Mouse (Mus musculus) myocyte (in vitro differentiated cells): ENCODE results near the gene Bcl6.

Experiments
- E2F4 ChIP-seq: IDR thresholded peaks from one replicate; pipeline ENCODE4 v1.6.1; 2011; ENCODE audit warnings: mild to moderate bottlenecking, control low read depth, moderate library complexity; ENCODE audit not compliant: insufficient read depth
- MAX ChIP-seq: IDR thresholded peaks from one replicate; pipeline ENCODE4 v1.6.1; 2011; ENCODE audit warnings: low read depth, mild to moderate bottlenecking, control low read depth
- MYOD1 ChIP-seq, 3 experiments: IDR thresholded peaks; one replicate each; pipeline ENCODE4 v1.6.1; 2011; ENCODE audit warnings: control low read depth in 2 of 3, low read depth in 2 of 3, mild to moderate bottlenecking in 2 of 3, moderate library complexity in 1 of 3; ENCODE audit not compliant: insufficient read length in 2 of 3, control insufficient read depth in 1 of 3
- MYOG ChIP-seq, 3 experiments: IDR thresholded peaks; one replicate each; pipeline ENCODE4 v1.6.1; 2011; ENCODE audit warnings: control low read depth in 2 of 3, low read depth in 2 of 3, mild to moderate bottlenecking in 2 of 3; ENCODE audit not compliant: insufficient read length in 2 of 3, control insufficient read depth in 1 of 3, insufficient read depth in 1 of 3
- POLR2A ChIP-seq: IDR thresholded peaks from one replicate; pipeline ENCODE4 v1.6.1; 2011; ENCODE audit warnings: low read depth, mild to moderate bottlenecking, control low read depth, moderate library complexity; ENCODE audit not compliant: insufficient read length
- POLR2AphosphoS2 ChIP-seq: IDR thresholded peaks from one replicate; pipeline ENCODE4 v1.6.1; 2011; ENCODE audit warnings: low read depth, control low read depth; ENCODE audit not compliant: insufficient read length
- REST ChIP-seq: IDR thresholded peaks from one replicate; pipeline ENCODE4 v1.6.1; 2011; ENCODE audit warnings: mild to moderate bottlenecking, control low read depth, moderate library complexity; ENCODE audit not compliant: insufficient read depth, insufficient read length
- SRF ChIP-seq: IDR thresholded peaks from one replicate; pipeline ENCODE4 v1.6.1; 2011; ENCODE audit warnings: low read depth; ENCODE audit not compliant: control insufficient read depth, insufficient read length
- TCF3 ChIP-seq: IDR thresholded peaks from one replicate; pipeline ENCODE4 v1.6.1; 2011; ENCODE audit warnings: low read depth, control low read depth; ENCODE audit not compliant: insufficient read length
- USF1 ChIP-seq: IDR thresholded peaks from one replicate; pipeline ENCODE4 v1.6.1; 2011; ENCODE audit warnings: low read depth, mild to moderate bottlenecking, control low read depth, moderate library complexity

- TF ChIP-seq TCF3 (no peak), POLR2A (peak; percentile 54), MAX (no peak), POLR2AphosphoS2 (no peak), USF1 (no peak), SRF (no peak), E2F4 (no peak), MYOG (IDR thresholded peaks at IDR 0.05; ENCODE audit: control insufficient read depth in 1 of 3, insufficient read depth in 1 of 3, insufficient read length in 2 of 3, low read depth in 2 of 3) (no peak), MYOD1 (IDR thresholded peaks at IDR 0.05; ENCODE audit: control insufficient read depth in 1 of 3, insufficient read length in 2 of 3, low read depth in 2 of 3) (no peak), REST (no peak)
These were observed 3.7 kb downstream of the Bcl6 start for GRCm38 (mm10) chr16:23984760-23985466.
